Mouse (Mus musculus) embryonic fibroblast, embryonic 13.5 days (primary cell): ENCODE results near the gene Gtpbp8.

Source experiments
- CTCF ChIP-seq: IDR thresholded peaks from 2 replicates; pipeline ENCODE4 v1.5.1; 2011; ENCODE audit warnings: mild to moderate bottlenecking, control low read depth, low read length, moderate library complexity, borderline replicate concordance; ENCODE audit not compliant: insufficient read depth
- POLR2A ChIP-seq: IDR thresholded peaks from 2 replicates; pipeline ENCODE4 v1.6.1; 2011; ENCODE audit warnings: low read depth, mild to moderate bottlenecking, control low read depth, low read length, moderate library complexity

DNA sequence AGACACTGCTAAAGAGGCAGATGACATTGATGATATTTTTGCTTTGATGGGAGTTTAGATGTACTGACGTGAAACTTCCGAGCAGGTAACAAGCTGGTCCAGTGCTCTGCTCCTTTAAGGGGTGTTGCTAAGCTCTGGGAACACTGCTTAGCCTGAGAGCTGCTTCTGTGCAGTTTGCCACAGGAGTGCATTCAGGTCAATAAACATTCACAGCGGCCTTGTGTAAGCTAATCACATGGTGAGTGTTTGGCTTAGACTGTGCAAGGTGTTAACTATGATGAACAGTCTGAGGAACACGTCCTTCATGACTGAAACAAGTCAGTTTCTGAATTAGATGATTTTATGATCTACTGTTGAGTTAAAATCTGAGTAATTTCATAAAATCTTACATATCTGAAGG, 10.0 kb downstream of the Gtpbp8 start:
- TF ChIP-seq POLR2A (no peak), CTCF (no peak)
